Mouse (Mus musculus) heart, embryonic 14.5 days (tissue): ENCODE measurements around the gene Mboat1. TPM values are rescaled to one million over a fixed set of nuclear protein-coding genes. Genes with fewer than 3 reads are reported as not detected.

Source experiments
- ATAC-seq: fragments of 200-750 bp; cut with Nextera tagmentation; 2 replicates; pipeline ENCODE4 v1.8.0; 2017; ENCODE audit warnings: low read depth, moderate TSS enrichment; ENCODE audit not compliant: insufficient number of reproducible peaks, insufficient read depth, low FRiP score
- H3K27ac ChIP-seq, 2 experiments: fragments of 200-500 bp in 1 of 2; fragments of 300-500 bp in 1 of 2; sonication (generic) in 1 of 2; replicated peaks in 1 of 2; 2 replicates each; pipeline ENCODE4 v1.5.1; 2012 to 2014; ENCODE audit warnings: low read depth in 2 of 2, low read length in 2 of 2, control low read depth in 1 of 2, mild to moderate bottlenecking in 1 of 2, mixed read lengths in 1 of 2; ENCODE audit not compliant: control insufficient read depth in 1 of 2, insufficient read depth in 1 of 2
- H3K27me3 ChIP-seq: fragments of 300-500 bp; sonication (generic); 2 replicates; pipeline ENCODE4 v1.6.1; 2014; ENCODE audit warnings: mild to moderate bottlenecking, low read length, control low read depth; ENCODE audit not compliant: control insufficient read depth, insufficient read depth
- H3K36me3 ChIP-seq: fragments of 300-500 bp; sonication (generic); 2 replicates; pipeline ENCODE4 v1.6.1; 2014; ENCODE audit warnings: mild to moderate bottlenecking, control low read depth, low read length, mixed read lengths; ENCODE audit not compliant: control insufficient read depth, insufficient read depth
- H3K4me1 ChIP-seq, 2 experiments: fragments of 200-500 bp in 1 of 2; fragments of 300-500 bp in 1 of 2; sonication (generic) in 1 of 2; 2 replicates each; pipeline ENCODE4 v1.6.1; 2012 to 2014; ENCODE audit warnings: low read length in 2 of 2, control low read depth in 1 of 2, mixed read lengths in 1 of 2; ENCODE audit not compliant: control insufficient read depth in 2 of 2, insufficient read depth in 2 of 2
- H3K4me2 ChIP-seq: fragments of 300-500 bp; sonication (generic); 2 replicates; pipeline ENCODE4 v1.6.1; 2014; ENCODE audit warnings: mild to moderate bottlenecking, low read length
- H3K4me3 ChIP-seq, 2 experiments: fragments of 200-500 bp in 1 of 2; fragments of 300-500 bp in 1 of 2; sonication (generic) in 1 of 2; 2 replicates each; pipeline ENCODE4 v1.5.1; 2012 to 2014; ENCODE audit warnings: low read length in 2 of 2, mild to moderate bottlenecking in 2 of 2, control low read depth in 1 of 2, low read depth in 1 of 2, moderate library complexity in 1 of 2; ENCODE audit not compliant: control insufficient read depth in 1 of 2, insufficient read depth in 1 of 2
- H3K9ac ChIP-seq: fragments of 300-500 bp; sonication (generic); 2 replicates; pipeline ENCODE4 v1.6.1; 2014; ENCODE audit warnings: mild to moderate bottlenecking, low read length
- H3K9me3 ChIP-seq: fragments of 300-500 bp; sonication (generic); 2 replicates; pipeline ENCODE4 v1.6.1; 2016; ENCODE audit warnings: low read length, control low read depth; ENCODE audit not compliant: control insufficient read depth
- WGBS: fragments of 180-500 bp; shearing (Covaris S2); extraction: QIAGEN DNeasy Blood & Tissue Kit; methylation state at CpG from one replicate; pipeline ENCODE4 v1.1.7; 2014; 5-methylcytosine and 5-hydroxymethylcytosine counted together
- polyA plus RNA-seq: library from polyadenylated mRNA; unstranded; fragments of >200 nt; fragmentation: Nextera tagmentation; extraction: Ambion mirVana; gene quantifications from 2 replicates; pipeline ENCODE4 v1.2.1, GENCODE M21; 2014

Mboat1 gene
- polyA plus RNA-seq, 1 experiment from 2014 or later: 2.5 TPM

GRCm38 (mm10) chr13:30185959-30186358 lies 49.7 kb downstream of the Mboat1 start:
- Histone ChIP-seq H3K27ac (no peak overlapping the region), H3K27me3 (no peaks in the 10 kb centered on the region), H3K36me3 (no peaks in the 10 kb centered on the region), H3K9me3 (no peaks in the 10 kb centered on the region), H3K4me3 (no peak overlapping the region), H3K4me1 (no peaks in the 10 kb centered on the region), H3K4me2 (no peak overlapping the region), H3K9ac (no peak overlapping the region)
- ATAC-seq: no peak
- 59% methylated on average over 6 of the region's 6 CpGs for WGBS

- H3K4me1 ChIP-seq: no peaks in the 10 kb centered on the region
- H3K9me3 ChIP-seq: no peaks in the 10 kb centered on the region
- WGBS: 82% methylated on average over 8 of the region's 8 CpGs
- no peak overlapping the region for H3K4me2 ChIP-seq
- H3K27ac ChIP-seq: no peak overlapping the region
- H3K9ac ChIP-seq: no peak overlapping the region
- H3K27me3 ChIP-seq: no peaks in the 10 kb centered on the region
- H3K4me3 ChIP-seq: no peak overlapping the region
- no peak for ATAC-seq
- H3K36me3 ChIP-seq: no peaks in the 10 kb centered on the region
Measured at GRCm38 (mm10) chr13:30186456-30186855, 50.2 kb downstream of the Mboat1 start.

DNA sequence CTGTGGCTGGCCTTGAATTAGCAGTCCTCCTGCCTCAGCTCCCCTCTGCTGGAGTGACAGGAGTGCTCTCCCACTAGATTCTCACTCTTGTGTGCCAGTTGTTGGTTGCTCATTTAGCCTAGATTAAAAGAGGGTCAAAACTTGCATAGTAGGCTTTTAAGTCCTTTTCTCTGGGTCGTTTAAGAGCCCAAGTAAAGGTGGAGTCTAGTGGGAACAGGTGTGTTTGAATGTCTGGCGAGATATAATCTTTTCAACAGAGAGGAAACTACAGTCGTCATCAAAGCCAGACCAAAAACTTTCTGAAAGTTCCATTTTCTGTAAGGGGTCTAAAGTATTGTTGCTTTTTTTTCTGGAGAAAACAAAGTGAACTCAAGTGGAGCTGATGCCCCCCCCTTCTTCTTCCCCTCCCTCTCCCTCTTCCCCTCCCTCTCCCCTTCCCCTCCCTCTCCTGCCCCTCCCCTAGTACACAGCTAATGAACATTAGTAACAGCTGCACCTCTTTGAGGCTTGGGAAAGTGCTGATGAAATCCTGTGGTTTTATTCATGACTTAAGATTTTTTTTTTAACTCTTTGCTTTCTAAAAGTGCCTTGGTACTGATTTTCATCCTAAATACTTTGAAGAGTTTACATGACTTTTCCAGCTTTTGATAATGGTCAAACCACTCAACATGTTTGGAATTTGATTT lies 55.9 kb downstream of the Mboat1 start:
- ATAC-seq: no peak
- H3K27ac ChIP-seq: no peak overlapping the region
- no peaks in the 10 kb centered on the region for H3K9me3 ChIP-seq
- no peak overlapping the region for H3K9ac ChIP-seq
- WGBS: 65% methylated on average over 3 of the region's 3 CpGs
- H3K27me3 ChIP-seq: no peaks in the 10 kb centered on the region
- no peaks in the 10 kb centered on the region for H3K4me1 ChIP-seq
- H3K36me3 ChIP-seq: no peaks in the 10 kb centered on the region
- no peak overlapping the region for H3K4me2 ChIP-seq
- H3K4me3 ChIP-seq: no peak overlapping the region

DNA sequence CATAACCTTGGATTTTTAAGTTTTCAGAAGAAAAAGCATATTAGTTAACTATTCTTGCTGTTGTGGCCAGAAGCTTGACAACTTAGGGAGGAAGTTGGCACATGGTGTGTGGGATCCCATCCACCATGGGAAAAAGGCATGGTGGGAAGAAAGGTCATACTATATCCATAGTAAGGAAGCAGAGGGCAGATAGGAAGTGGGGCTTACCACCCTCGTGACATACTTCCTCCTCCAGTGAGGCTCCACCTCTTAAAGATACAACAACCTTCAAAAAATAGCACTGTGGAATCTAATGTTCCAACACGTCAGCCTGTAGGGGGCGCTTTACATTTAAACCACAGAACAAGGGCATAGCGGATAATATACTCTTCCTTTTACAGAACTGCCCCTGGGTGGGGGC lies 57.1 kb downstream of the Mboat1 start:
- H3K27ac ChIP-seq: no peak overlapping the region
- no peak overlapping the region for H3K9ac ChIP-seq
- H3K4me2 ChIP-seq: no peak overlapping the region
- H3K4me3 ChIP-seq: no peak overlapping the region
- H3K9me3 ChIP-seq: no peaks in the 10 kb centered on the region
- no peaks in the 10 kb centered on the region for H3K27me3 ChIP-seq
- no peaks in the 10 kb centered on the region for H3K4me1 ChIP-seq
- ATAC-seq: no peak
- 61% methylated on average over 4 of the region's 4 CpGs for WGBS
- H3K36me3 ChIP-seq: no peaks in the 10 kb centered on the region

DNA sequence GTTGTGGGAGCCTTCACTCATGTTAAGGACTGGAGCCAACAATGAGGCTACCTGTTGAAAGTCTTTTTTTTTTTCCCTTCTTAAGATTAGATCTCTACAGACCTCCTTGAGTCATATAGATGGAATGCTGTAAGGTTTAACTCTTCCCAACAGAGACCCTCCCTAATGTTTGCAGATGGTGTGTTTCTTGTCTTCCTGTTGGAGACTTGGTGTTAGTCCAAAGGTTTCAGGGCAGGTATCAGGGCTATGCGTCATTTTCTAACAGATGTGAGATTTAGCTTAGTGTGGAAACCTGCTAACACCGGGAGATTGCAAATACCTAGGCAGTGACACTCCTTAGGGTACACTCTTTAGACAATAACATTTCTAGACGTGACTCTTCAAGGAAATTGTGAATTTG lies 58.5 kb downstream of the Mboat1 start:
- Histone ChIP-seq H3K4me2 (no peak overlapping the region), H3K9ac (no peak overlapping the region), H3K9me3 (no peaks in the 10 kb centered on the region), H3K4me3 (no peak overlapping the region), H3K27ac (no peak overlapping the region), H3K36me3 (no peaks in the 10 kb centered on the region), H3K4me1 (no peaks in the 10 kb centered on the region), H3K27me3 (no peaks in the 10 kb centered on the region)
- 66% methylated on average over 3 of the region's 3 CpGs for WGBS
- ATAC-seq: no peak

DNA sequence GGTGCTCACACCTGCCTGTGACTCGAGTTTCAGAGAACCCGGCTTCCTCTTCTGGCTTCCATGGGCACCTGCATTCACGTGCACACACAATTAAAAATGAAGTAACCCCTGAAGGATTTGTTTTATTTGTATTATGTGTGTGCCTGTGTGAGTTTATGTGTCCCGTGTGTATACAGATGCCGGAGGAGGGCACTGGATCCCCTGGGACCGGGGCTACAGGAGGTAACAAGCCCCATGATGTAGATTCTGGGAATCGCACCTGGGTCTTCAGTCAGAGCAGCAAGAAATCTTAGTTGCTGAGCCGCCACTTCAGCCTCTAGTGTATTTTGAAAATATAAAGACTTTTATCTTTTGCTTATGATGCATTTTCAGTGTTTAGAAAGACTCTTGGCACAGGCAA lies 60.4 kb downstream of the Mboat1 start:
- H3K36me3 ChIP-seq: no peaks in the 10 kb centered on the region
- no peaks in the 10 kb centered on the region for H3K9me3 ChIP-seq
- 83% methylated on average over 8 of the region's 8 CpGs for WGBS
- no peak for ATAC-seq
- H3K4me3 ChIP-seq: no peak overlapping the region
- H3K4me2 ChIP-seq: no peak overlapping the region
- no peak overlapping the region for H3K27ac ChIP-seq
- H3K4me1 ChIP-seq: no peaks in the 10 kb centered on the region
- H3K9ac ChIP-seq: no peak overlapping the region
- no peaks in the 10 kb centered on the region for H3K27me3 ChIP-seq

- Histone ChIP-seq H3K9ac (no peak overlapping the region), H3K27me3 (no peaks in the 10 kb centered on the region), H3K4me3 (no peak overlapping the region), H3K36me3 (no peaks in the 10 kb centered on the region), H3K4me1 (no peaks in the 10 kb centered on the region), H3K27ac (no peak overlapping the region), H3K4me2 (no peak overlapping the region), H3K9me3 (no peaks in the 10 kb centered on the region)
- WGBS: 82% methylated on average over 9 of the region's 9 CpGs
- ATAC-seq: no peak
Measured at GRCm38 (mm10) chr13:30198101-30198570, 61.8 kb downstream of the Mboat1 start.

DNA sequence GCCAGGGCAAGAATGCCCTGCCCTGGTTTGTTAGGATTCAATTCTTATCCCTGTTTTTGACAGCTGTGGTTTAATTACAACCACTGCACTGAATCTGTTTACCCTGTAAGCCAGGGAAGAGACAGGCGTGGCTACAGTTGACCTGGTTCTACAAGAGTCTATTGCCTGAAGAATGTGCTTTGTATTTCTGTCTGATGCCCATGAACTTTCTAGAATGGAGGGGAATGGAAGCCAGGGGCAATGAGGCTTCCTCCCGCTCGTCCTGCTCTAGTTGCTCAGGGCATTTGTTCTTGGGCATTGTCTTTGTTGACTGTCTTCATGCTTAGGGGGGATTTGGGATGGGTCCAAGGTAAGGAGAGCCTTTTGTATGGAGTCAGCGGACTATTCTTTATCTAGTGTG lies 63.5 kb downstream of the Mboat1 start:
- Histone ChIP-seq H3K4me3 (no peak overlapping the region), H3K4me1 (no peaks in the 10 kb centered on the region), H3K27ac (no peak overlapping the region), H3K4me2 (no peak overlapping the region), H3K36me3 (no peaks in the 10 kb centered on the region), H3K9me3 (no peaks in the 10 kb centered on the region), H3K27me3 (no peaks in the 10 kb centered on the region), H3K9ac (no peak overlapping the region)
- 76% methylated on average over 4 of the region's 4 CpGs for WGBS
- no peak for ATAC-seq
